ENCODE assay signal across 19 mouse cellular contexts in genomic region chr6:39890811-39891210, GRCm38 (mm10). TPM values are rescaled to one million over a fixed set of nuclear protein-coding genes. Genes with fewer than 3 reads are reported as not detected.
"Had no signal": no experiment of that assay in that cellular context is flagged by ENCODE, and none has a peak within 500 bp of the region (broad histone marks: within the 10 kb centered on the region; RNA-seq: fewer than 3 reads in every experiment).

No protein-coding gene starts in this region.

- H3K36me3 ChIP-seq: liver, embryonic 15.5 days; midbrain, embryonic 15.5 days; neural tube, embryonic 12.5 days; stomach, embryonic 15.5 days had no signal

- H3K4me3 ChIP-seq: liver, embryonic 15.5 days; megakaryocyte, embryonic 14.5 days; midbrain, embryonic 13.5 days; midbrain, embryonic 15.5 days; neural tube, embryonic 12.5 days; stomach, embryonic 15.5 days had no signal

- H3K9ac ChIP-seq: liver, embryonic 15.5 days; lung, embryonic 14.5 days; midbrain, embryonic 13.5 days; midbrain, embryonic 15.5 days; neural tube, embryonic 12.5 days; stomach, embryonic 15.5 days had no signal

- H3K4me1 ChIP-seq: liver, embryonic 15.5 days; megakaryocyte, embryonic 14.5 days; neural tube, embryonic 12.5 days; stomach, embryonic 15.5 days had no signal

- DNase-seq: lung, adult 18-20 months; lung, embryonic 14.5 days; lung, postnatal 14 days; lung, postnatal 36 days; right cerebral cortex, postnatal 14 days; thymus, adult 2 months; thymus, postnatal 25 days had no signal

- ATAC-seq: midbrain, embryonic 13.5 days; midbrain, embryonic 15.5 days had no signal

- H3K9me3 ChIP-seq: liver, embryonic 15.5 days; midbrain, embryonic 13.5 days; midbrain, embryonic 15.5 days; stomach, embryonic 15.5 days had no signal

- H3K27me3 ChIP-seq: liver, embryonic 15.5 days; megakaryocyte, embryonic 14.5 days; midbrain, embryonic 13.5 days; midbrain, embryonic 15.5 days; neural tube, embryonic 12.5 days; stomach, embryonic 15.5 days had no signal

- H3K4me2 ChIP-seq: liver, embryonic 15.5 days; lung, embryonic 14.5 days; midbrain, embryonic 11.5 days; midbrain, embryonic 13.5 days; midbrain, embryonic 15.5 days; neural tube, embryonic 12.5 days; stomach, embryonic 15.5 days had no signal

- H3K27ac ChIP-seq: liver, embryonic 15.5 days; macrophage; midbrain, embryonic 13.5 days; midbrain, embryonic 15.5 days; neural tube, embryonic 12.5 days; stomach, embryonic 15.5 days; stomach, postnatal 0 days had no signal

RNA-seq across cellular contexts. Expression of gene Tmem178b, which starts 17.7 kb away (rescaled TPM):
- total RNA-seq: megakaryocyte progenitor cell, adult 5-6 weeks; monocyte, adult 5-6 weeks; neutrophil, adult 5-6 weeks had no signal
- polyA plus RNA-seq: liver, embryonic 15.5 days; macrophage had no signal
